Mouse (Mus musculus): Measurements from ENCODE around the gene Rbms3. TPM values are rescaled to one million over a fixed set of nuclear protein-coding genes. Genes with fewer than 3 reads are reported as not detected.

Rbms3 gene
- polyA plus RNA-seq, 1 experiment from 2014 or later = 76.1 TPM

- Histone ChIP-seq H3K9ac (ENCODE audit: low read length) (no peak overlapping the region), H3K27me3 (ENCODE audit: control insufficient read depth, insufficient read depth, low read length) (no peaks in the 10 kb centered on the region), H3K27ac (ENCODE audit: low read length) (no peak overlapping the region), H3K4me3 (replicated peaks; ENCODE audit: low read length) (no peak overlapping the region), H3K9me3 (replicated peaks; ENCODE audit: control insufficient read depth, low read length) (no peaks in the 10 kb centered on the region), H3K36me3 (ENCODE audit: control insufficient read depth, insufficient read depth, low read length) (no peaks in the 10 kb centered on the region), H3K4me2 (ENCODE audit: low read depth, low read length) (no peak overlapping the region), H3K4me1 (ENCODE audit: control insufficient read depth, insufficient read depth, low read length) (peaks cover 6% of the 10 kb centered on the region)
- WGBS = 59% methylated on average over 6 of the region's 6 CpGs
- no peak for ATAC-seq (ENCODE audit: insufficient read depth, low FRiP score)
These were observed 424.3 kb downstream of the Rbms3 start for GRCm38 (mm10) chr9:117205395-117205794.

GRCm38 (mm10) chr9:117200067-117200658 is 429.6 kb downstream of the Rbms3 start:
- Histone ChIP-seq H3K4me2 (ENCODE audit: low read depth, low read length) (no peak overlapping the region), H3K9ac (ENCODE audit: low read length) (no peak overlapping the region), H3K36me3 (ENCODE audit: control insufficient read depth, insufficient read depth, low read length) (no peaks in the 10 kb centered on the region), H3K4me1 (ENCODE audit: control insufficient read depth, insufficient read depth, low read length) (no peaks in the 10 kb centered on the region; the same call in 1 of the 2 replicates), H3K4me3 (replicated peaks; ENCODE audit: low read length) (no peak overlapping the region), H3K27me3 (ENCODE audit: control insufficient read depth, insufficient read depth, low read length) (no peaks in the 10 kb centered on the region), H3K9me3 (replicated peaks; ENCODE audit: control insufficient read depth, low read length) (no peaks in the 10 kb centered on the region), H3K27ac (ENCODE audit: low read length) (no peak overlapping the region)
- WGBS = 83% methylated on average over 7 of the region's 7 CpGs
- no peak for ATAC-seq (ENCODE audit: insufficient read depth, low FRiP score)

GRCm38 (mm10) chr9:117197531-117197930 is 432.2 kb downstream of the Rbms3 start:
- ATAC-seq (ENCODE audit: insufficient read depth, low FRiP score) = no peak
- H3K4me1 ChIP-seq (ENCODE audit: control insufficient read depth, insufficient read depth, low read length) = peaks cover 8% of the 10 kb centered on the region
- H3K36me3 ChIP-seq (ENCODE audit: control insufficient read depth, insufficient read depth, low read length) = no peaks in the 10 kb centered on the region
- 74% methylated on average over 3 of the region's 3 CpGs for WGBS
- no peaks in the 10 kb centered on the region for H3K27me3 ChIP-seq (ENCODE audit: control insufficient read depth, insufficient read depth, low read length)
- no peak overlapping the region for H3K9ac ChIP-seq (ENCODE audit: low read length)
- peak overlapping the region; percentile 46 for H3K27ac ChIP-seq (ENCODE audit: low read length)
- H3K4me3 ChIP-seq (replicated peaks; ENCODE audit: low read length) = no peak overlapping the region
- no peak overlapping the region for H3K4me2 ChIP-seq (ENCODE audit: low read depth, low read length)
- H3K9me3 ChIP-seq (replicated peaks; ENCODE audit: control insufficient read depth, low read length) = no peaks in the 10 kb centered on the region

- peaks cover 13% of the 10 kb centered on the region for H3K4me1 ChIP-seq (ENCODE audit: control insufficient read depth, insufficient read depth, low read length)
- H3K9me3 ChIP-seq (replicated peaks; ENCODE audit: control insufficient read depth, low read length) = no peaks in the 10 kb centered on the region
- no peaks in the 10 kb centered on the region for H3K36me3 ChIP-seq (ENCODE audit: control insufficient read depth, insufficient read depth, low read length)
- H3K27ac ChIP-seq (ENCODE audit: low read length) = peak overlapping the region; percentile 89
- H3K4me2 ChIP-seq (ENCODE audit: low read depth, low read length) = peak overlapping the region; percentile 20
- peak overlapping the region; percentile 19; the same call in 1 of the 2 replicates for H3K9ac ChIP-seq (ENCODE audit: low read length)
- H3K27me3 ChIP-seq (ENCODE audit: control insufficient read depth, insufficient read depth, low read length) = no peaks in the 10 kb centered on the region
- no peak overlapping the region for H3K4me3 ChIP-seq (replicated peaks; ENCODE audit: low read length)
- 43% methylated on average over 14 of the region's 14 CpGs for WGBS
- peak; percentile 90 for ATAC-seq (ENCODE audit: insufficient read depth, low FRiP score)
These were observed 436.9 kb downstream of the Rbms3 start for GRCm38 (mm10) chr9:117192565-117193540.

GRCm38 (mm10) chr9:117192093-117192492 is 437.6 kb downstream of the Rbms3 start:
- no peak overlapping the region for H3K4me3 ChIP-seq (replicated peaks; ENCODE audit: low read length)
- no peaks in the 10 kb centered on the region for H3K36me3 ChIP-seq (ENCODE audit: control insufficient read depth, insufficient read depth, low read length)
- 38% methylated on average over 15 of the region's 15 CpGs for WGBS
- H3K4me1 ChIP-seq (ENCODE audit: control insufficient read depth, insufficient read depth, low read length) = peaks cover 16% of the 10 kb centered on the region
- peak overlapping the region; percentile 89 for H3K27ac ChIP-seq (ENCODE audit: low read length)
- peak; percentile 31; the same call in 1 of the 2 replicates for ATAC-seq (ENCODE audit: insufficient read depth, low FRiP score)
- peak overlapping the region; percentile 20 for H3K4me2 ChIP-seq (ENCODE audit: low read depth, low read length)
- no peaks in the 10 kb centered on the region for H3K9me3 ChIP-seq (replicated peaks; ENCODE audit: control insufficient read depth, low read length)
- no peaks in the 10 kb centered on the region for H3K27me3 ChIP-seq (ENCODE audit: control insufficient read depth, insufficient read depth, low read length)
- H3K9ac ChIP-seq (ENCODE audit: low read length) = peak overlapping the region; percentile 19; the same call in 1 of the 2 replicates

- no peak for ATAC-seq (ENCODE audit: insufficient read depth, low FRiP score)
These were observed 441.3 kb downstream of the Rbms3 start for GRCm38 (mm10) chr9:117188406-117188805.

GRCm38 (mm10) chr9:117187116-117188034 is 442.3 kb downstream of the Rbms3 start:
- 76% methylated on average over 15 of the region's 15 CpGs for WGBS
- Histone ChIP-seq H3K4me2 (ENCODE audit: low read depth, low read length) (no peak overlapping the region), H3K4me3 (replicated peaks; ENCODE audit: low read length) (no peak overlapping the region), H3K27ac (ENCODE audit: low read length) (no peak overlapping the region), H3K36me3 (ENCODE audit: control insufficient read depth, insufficient read depth, low read length) (no peaks in the 10 kb centered on the region), H3K9me3 (replicated peaks; ENCODE audit: control insufficient read depth, low read length) (0 out of 2 replicates have a peak, but pooled peaks cover 3% of the 10 kb centered on the region), H3K9ac (ENCODE audit: low read length) (no peak overlapping the region), H3K4me1 (ENCODE audit: control insufficient read depth, insufficient read depth, low read length) (peaks cover 8% of the 10 kb centered on the region; the same call in 1 of the 2 replicates), H3K27me3 (ENCODE audit: control insufficient read depth, insufficient read depth, low read length) (no peaks in the 10 kb centered on the region)
- no peak for ATAC-seq (ENCODE audit: insufficient read depth, low FRiP score)

More at GRCm38 (mm10) chr9:117188406-117188805, 441.3 kb downstream of the Rbms3 start:
- Histone ChIP-seq H3K4me2 (ENCODE audit: low read depth, low read length) (no peak overlapping the region), H3K27me3 (ENCODE audit: control insufficient read depth, insufficient read depth, low read length) (no peaks in the 10 kb centered on the region), H3K9ac (ENCODE audit: low read length) (no peak overlapping the region), H3K4me1 (ENCODE audit: control insufficient read depth, insufficient read depth, low read length) (peaks cover 17% of the 10 kb centered on the region), H3K4me3 (replicated peaks; ENCODE audit: low read length) (no peak overlapping the region), H3K9me3 (replicated peaks; ENCODE audit: control insufficient read depth, low read length) (no peaks in the 10 kb centered on the region), H3K27ac (ENCODE audit: low read length) (no peak overlapping the region), H3K36me3 (ENCODE audit: control insufficient read depth, insufficient read depth, low read length) (no peaks in the 10 kb centered on the region)
- WGBS = 82% methylated on average over 3 of the region's 3 CpGs

- WGBS = 88% methylated on average over 7 of the region's 7 CpGs
- Histone ChIP-seq H3K9ac (ENCODE audit: low read length) (no peak overlapping the region), H3K9me3 (replicated peaks; ENCODE audit: control insufficient read depth, low read length) (0 out of 2 replicates have a peak, but pooled peaks cover 3% of the 10 kb centered on the region), H3K4me1 (ENCODE audit: control insufficient read depth, insufficient read depth, low read length) (no peaks in the 10 kb centered on the region; the same call in 1 of the 2 replicates), H3K36me3 (ENCODE audit: control insufficient read depth, insufficient read depth, low read length) (no peaks in the 10 kb centered on the region), H3K27ac (ENCODE audit: low read length) (no peak overlapping the region), H3K4me3 (replicated peaks; ENCODE audit: low read length) (no peak overlapping the region), H3K27me3 (ENCODE audit: control insufficient read depth, insufficient read depth, low read length) (no peaks in the 10 kb centered on the region), H3K4me2 (ENCODE audit: low read depth, low read length) (no peak overlapping the region)
- ATAC-seq (ENCODE audit: insufficient read depth, low FRiP score) = no peak
These were observed 449.1 kb downstream of the Rbms3 start for GRCm38 (mm10) chr9:117180658-117181057.

Data from stomach, embryonic 16.5 days (tissue).